Mouse (Mus musculus): ENCODE results near the gene Timp3. TPM values are rescaled to one million over a fixed set of nuclear protein-coding genes. Genes with fewer than 3 reads are reported as not detected.

Gene Timp3
- polyA plus RNA-seq, 1 experiment from 2014 or later, result 208 TPM

GRCm38 (mm10) chr10:86318552-86319140 lies 18.5 kb downstream of the Timp3 start:
- ATAC-seq, result no peak
- WGBS, result 84% methylated on average over 5 of the region's 5 CpGs
- H3K27ac ChIP-seq (ENCODE audit: low read length), result no peak overlapping the region
- peaks cover 12% of the 10 kb centered on the region for H3K36me3 ChIP-seq (ENCODE audit: insufficient read depth, low read length)
- no peaks in the 10 kb centered on the region; the same call in 1 of the 2 replicates for H3K4me1 ChIP-seq (ENCODE audit: insufficient read depth, low read depth, low read length)
- TF ChIP-seq CTCF (IDR thresholded peaks at IDR 0.05) (no peak), EP300 (IDR thresholded peaks at IDR 0.05) (no peak)
- no peak overlapping the region for H3K9ac ChIP-seq (replicated peaks; ENCODE audit: low read depth)
- H3K9me3 ChIP-seq (ENCODE audit: low read length), result no peaks in the 10 kb centered on the region
- no peak overlapping the region for H3K4me2 ChIP-seq (replicated peaks; ENCODE audit: low read depth, low read length)
- DNase-seq (ENCODE audit: low spot score), result no peak
- no peaks in the 10 kb centered on the region for H3K27me3 ChIP-seq (replicated peaks; ENCODE audit: insufficient read depth, low read length)
- H3K4me3 ChIP-seq (ENCODE audit: low read depth, low read length), result no peak overlapping the region

- TF ChIP-seq CTCF (IDR thresholded peaks at IDR 0.05) (no peak), EP300 (IDR thresholded peaks at IDR 0.05) (no peak)
- WGBS, result 48% methylated on average over 3 of the region's 3 CpGs
- H3K27ac ChIP-seq (ENCODE audit: low read length), result no peak overlapping the region
These were observed 19.4 kb downstream of the Timp3 start for GRCm38 (mm10) chr10:86319526-86319925.

GRCm38 (mm10) chr10:86320204-86320603 lies 20.0 kb downstream of the Timp3 start:
- Histone ChIP-seq H3K4me1 (ENCODE audit: insufficient read depth, low read depth, low read length) (no peaks in the 10 kb centered on the region; the same call in 1 of the 2 replicates), H3K9me3 (ENCODE audit: low read length) (no peaks in the 10 kb centered on the region), H3K36me3 (ENCODE audit: insufficient read depth, low read length) (peaks cover 17% of the 10 kb centered on the region), H3K4me3 (ENCODE audit: low read depth, low read length) (no peak overlapping the region), H3K4me2 (replicated peaks; ENCODE audit: low read depth, low read length) (no peak overlapping the region), H3K27ac (ENCODE audit: low read length) (no peak overlapping the region), H3K27me3 (replicated peaks; ENCODE audit: insufficient read depth, low read length) (no peaks in the 10 kb centered on the region), H3K9ac (replicated peaks; ENCODE audit: low read depth) (no peak overlapping the region)
- no peak for ATAC-seq
- TF ChIP-seq EP300 (IDR thresholded peaks at IDR 0.05), result no peak
- no peak for DNase-seq (ENCODE audit: low spot score)
- WGBS, result 80% methylated on average over 5 of the region's 5 CpGs

More at GRCm38 (mm10) chr10:86319526-86319925, 19.4 kb downstream of the Timp3 start:
- Histone ChIP-seq H3K4me3 (ENCODE audit: low read depth, low read length) (no peak overlapping the region), H3K27me3 (replicated peaks; ENCODE audit: insufficient read depth, low read length) (no peaks in the 10 kb centered on the region), H3K36me3 (ENCODE audit: insufficient read depth, low read length) (peaks cover 16% of the 10 kb centered on the region), H3K4me1 (ENCODE audit: insufficient read depth, low read depth, low read length) (no peaks in the 10 kb centered on the region; the same call in 1 of the 2 replicates), H3K9ac (replicated peaks; ENCODE audit: low read depth) (no peak overlapping the region), H3K4me2 (replicated peaks; ENCODE audit: low read depth, low read length) (no peak overlapping the region), H3K9me3 (ENCODE audit: low read length) (no peaks in the 10 kb centered on the region)
- ATAC-seq (no peak), DNase-seq (ENCODE audit: low spot score) (no peak)

- H3K36me3 ChIP-seq (ENCODE audit: insufficient read depth, low read length), result peaks cover 17% of the 10 kb centered on the region
- WGBS, result 74% methylated on average over 8 of the region's 8 CpGs
- H3K9me3 ChIP-seq (ENCODE audit: low read length), result no peaks in the 10 kb centered on the region
- H3K27ac ChIP-seq (ENCODE audit: low read length), result no peak overlapping the region
- no peak overlapping the region for H3K9ac ChIP-seq (replicated peaks; ENCODE audit: low read depth)
- H3K4me2 ChIP-seq (replicated peaks; ENCODE audit: low read depth, low read length), result no peak overlapping the region
- DNase-seq (ENCODE audit: low spot score) (no peak), ATAC-seq (no peak)
- peaks cover 6% of the 10 kb centered on the region; the same call in 1 of the 2 replicates for H3K4me1 ChIP-seq (ENCODE audit: insufficient read depth, low read depth, low read length)
- no peaks in the 10 kb centered on the region for H3K27me3 ChIP-seq (replicated peaks; ENCODE audit: insufficient read depth, low read length)
- TF ChIP-seq EP300 (IDR thresholded peaks at IDR 0.05) (no peak), CTCF (IDR thresholded peaks at IDR 0.05) (no peak)
- H3K4me3 ChIP-seq (ENCODE audit: low read depth, low read length), result no peak overlapping the region
These were observed 21.0 kb downstream of the Timp3 start for GRCm38 (mm10) chr10:86321194-86321593.

- Histone ChIP-seq H3K4me3 (ENCODE audit: low read depth, low read length) (no peak overlapping the region), H3K27me3 (replicated peaks; ENCODE audit: insufficient read depth, low read length) (no peaks in the 10 kb centered on the region), H3K4me2 (replicated peaks; ENCODE audit: low read depth, low read length) (no peak overlapping the region), H3K9me3 (ENCODE audit: low read length) (no peaks in the 10 kb centered on the region), H3K36me3 (ENCODE audit: insufficient read depth, low read length) (peaks cover 17% of the 10 kb centered on the region), H3K27ac (ENCODE audit: low read length) (no peak overlapping the region), H3K9ac (replicated peaks; ENCODE audit: low read depth) (no peak overlapping the region), H3K4me1 (ENCODE audit: insufficient read depth, low read depth, low read length) (peaks cover 6% of the 10 kb centered on the region; the same call in 1 of the 2 replicates)
- DNase-seq (ENCODE audit: low spot score) (no peak), ATAC-seq (no peak)
- TF ChIP-seq EP300 (IDR thresholded peaks at IDR 0.05) (no peak), CTCF (IDR thresholded peaks at IDR 0.05) (no peak; the same call in 1 of the 2 replicates)
- WGBS, result 64% methylated on average over 1 of the region's 1 CpGs
These were observed 21.8 kb downstream of the Timp3 start for GRCm38 (mm10) chr10:86322006-86322405.

GRCm38 (mm10) chr10:86323275-86323994 lies 23.3 kb downstream of the Timp3 start:
- Histone ChIP-seq H3K9me3 (ENCODE audit: low read length) (no peaks in the 10 kb centered on the region), H3K27me3 (replicated peaks; ENCODE audit: insufficient read depth, low read length) (no peaks in the 10 kb centered on the region), H3K4me1 (ENCODE audit: insufficient read depth, low read depth, low read length) (peaks cover 9% of the 10 kb centered on the region; the same call in 1 of the 2 replicates), H3K4me3 (ENCODE audit: low read depth, low read length) (no peak overlapping the region), H3K9ac (replicated peaks; ENCODE audit: low read depth) (no peak overlapping the region), H3K4me2 (replicated peaks; ENCODE audit: low read depth, low read length) (no peak overlapping the region), H3K36me3 (ENCODE audit: insufficient read depth, low read length) (peaks cover 17% of the 10 kb centered on the region), H3K27ac (ENCODE audit: low read length) (no peak overlapping the region)
- ATAC-seq, result no peak
- TF ChIP-seq CTCF (IDR thresholded peaks at IDR 0.05) (no peak), EP300 (IDR thresholded peaks at IDR 0.05) (no peak)
- no peak for DNase-seq (ENCODE audit: low spot score)
- WGBS, result 75% methylated on average over 4 of the region's 4 CpGs
